Mouse (Mus musculus): ENCODE measurements at regions not wholly inside any gene's neighbourhood (a gene's known extent, or its start where the extent isn't known, plus 50 kb on each side); places are given as distances from the start of the nearest gene placed in this dataset.
A peak's percentile ranks its signal among the peaks of the same experiment; 100 is the strongest.

DNA sequence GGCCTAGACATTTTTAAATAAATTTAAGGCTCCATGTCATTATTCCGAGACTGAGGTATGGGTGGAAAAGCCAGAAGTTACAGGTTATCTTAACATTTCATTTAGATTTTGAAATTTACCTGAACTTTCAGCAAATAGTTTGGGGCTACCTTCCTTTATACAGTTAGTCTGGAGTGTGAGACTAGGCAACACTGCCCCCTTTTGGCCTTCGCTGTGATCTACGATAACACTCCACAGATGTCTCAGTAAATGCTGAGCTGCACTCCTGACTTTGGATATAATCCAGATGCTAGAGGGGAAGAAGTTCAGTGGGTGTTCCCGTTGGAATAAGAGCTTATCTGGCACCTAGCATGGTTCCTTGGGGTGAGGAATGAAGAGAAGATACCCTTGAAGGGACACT is 224.6 kb downstream of the Nsun3 start:
- H3K27ac ChIP-seq (ENCODE audit: low read depth, low read length) = no peak overlapping the region
- no peak overlapping the region for H3K9ac ChIP-seq (ENCODE audit: low read depth, low read length)
- no peaks in the 10 kb centered on the region for H3K36me3 ChIP-seq (ENCODE audit: control insufficient read depth, insufficient read depth)
- no peaks in the 10 kb centered on the region for H3K9me3 ChIP-seq (ENCODE audit: control insufficient read depth)
- H3K4me2 ChIP-seq (replicated peaks; ENCODE audit: low read depth) = no peak overlapping the region
- no peak for ATAC-seq
- H3K4me1 ChIP-seq (replicated peaks; ENCODE audit: control insufficient read depth, insufficient read depth, low read length) = no peaks in the 10 kb centered on the region
- no peak overlapping the region for H3K4me3 ChIP-seq (ENCODE audit: low read depth, low read length)
- H3K27me3 ChIP-seq (replicated peaks; ENCODE audit: control insufficient read depth, insufficient read depth, low read length) = no peaks in the 10 kb centered on the region
- peak; percentile 34 for TF ChIP-seq CTCF (IDR thresholded peaks at IDR 0.05; ENCODE audit: low read depth)
- WGBS = 43% methylated on average over 4 of the region's 4 CpGs

DNA sequence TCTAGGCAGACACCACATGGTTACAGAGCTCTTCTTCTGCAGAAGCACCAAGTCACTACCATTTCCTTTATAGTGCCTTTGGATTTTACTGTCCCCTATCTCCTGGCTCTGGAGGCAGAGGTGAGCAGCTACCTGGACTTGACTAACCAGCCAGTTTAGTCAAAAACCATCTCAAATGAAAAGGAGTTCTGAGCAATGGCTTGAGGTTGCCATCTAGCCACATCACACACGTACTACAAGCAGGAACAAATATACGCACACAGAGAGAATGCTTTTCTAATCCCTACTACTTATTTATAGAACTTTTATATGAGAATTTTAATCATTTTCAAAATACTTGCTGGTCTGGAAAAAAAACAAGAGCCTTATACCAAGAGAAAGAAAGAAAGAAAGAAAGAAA is 243.5 kb downstream of the Nsun3 start:
- ATAC-seq = no peak

DNA sequence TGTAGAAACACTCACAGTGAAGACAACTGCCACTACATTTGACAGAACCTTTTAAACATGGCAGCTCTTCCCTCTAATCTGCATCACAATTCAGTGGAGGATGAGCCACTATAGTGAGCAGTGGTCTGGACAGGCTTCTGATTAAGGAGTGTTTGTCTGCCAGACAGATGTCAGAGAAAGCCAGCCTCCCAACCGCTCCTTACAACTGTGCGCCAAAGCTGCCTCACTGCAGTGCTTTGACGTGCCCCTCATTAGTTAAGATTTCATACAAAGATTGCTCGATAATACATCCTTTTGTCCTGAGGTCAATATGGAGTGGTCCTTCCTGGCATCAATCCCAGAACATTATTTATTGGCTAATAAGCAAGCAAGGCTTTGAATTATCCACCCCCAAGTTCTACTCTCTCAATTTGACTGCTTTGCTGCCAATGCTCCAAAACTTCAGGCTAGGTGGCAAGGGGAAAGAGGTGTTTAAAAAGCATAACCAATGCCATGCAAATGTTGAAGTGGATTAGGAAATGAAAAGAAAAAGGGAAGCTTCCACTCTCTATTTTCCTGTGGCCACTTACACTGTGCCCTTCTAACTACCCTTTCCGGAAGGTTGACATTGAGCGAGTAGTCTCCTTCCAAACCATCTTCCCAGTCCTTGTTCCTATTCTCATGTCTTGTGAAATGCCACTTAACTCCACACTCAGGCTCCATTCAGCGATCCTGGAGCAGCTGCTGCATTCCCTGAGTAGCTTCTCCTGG is 248.7 kb downstream of the Nsun3 start:
- H3K9me3 ChIP-seq (ENCODE audit: control insufficient read depth) = no peaks in the 10 kb centered on the region
- H3K27me3 ChIP-seq (replicated peaks; ENCODE audit: control insufficient read depth, insufficient read depth, low read length) = no peaks in the 10 kb centered on the region
- 73% methylated on average over 7 of the region's 7 CpGs for WGBS
- H3K36me3 ChIP-seq (ENCODE audit: control insufficient read depth, insufficient read depth) = no peaks in the 10 kb centered on the region
- no peak overlapping the region for H3K4me3 ChIP-seq (ENCODE audit: low read depth, low read length)
- H3K9ac ChIP-seq (ENCODE audit: low read depth, low read length) = no peak overlapping the region
- ATAC-seq = no peak
- H3K27ac ChIP-seq (ENCODE audit: low read depth, low read length) = no peak overlapping the region
- no peaks in the 10 kb centered on the region for H3K4me1 ChIP-seq (replicated peaks; ENCODE audit: control insufficient read depth, insufficient read depth, low read length)
- no peak for TF ChIP-seq CTCF (IDR thresholded peaks at IDR 0.05; ENCODE audit: low read depth)
- H3K4me2 ChIP-seq (replicated peaks; ENCODE audit: low read depth) = no peak overlapping the region

More for the DNA sequence above, 243.5 kb downstream of the Nsun3 start:
- Histone ChIP-seq H3K27me3 (replicated peaks; ENCODE audit: control insufficient read depth, insufficient read depth, low read length) (no peaks in the 10 kb centered on the region), H3K36me3 (ENCODE audit: control insufficient read depth, insufficient read depth) (no peaks in the 10 kb centered on the region), H3K9ac (ENCODE audit: low read depth, low read length) (no peak overlapping the region), H3K4me3 (ENCODE audit: low read depth, low read length) (no peak overlapping the region), H3K4me1 (replicated peaks; ENCODE audit: control insufficient read depth, insufficient read depth, low read length) (no peaks in the 10 kb centered on the region), H3K9me3 (ENCODE audit: control insufficient read depth) (no peaks in the 10 kb centered on the region), H3K4me2 (replicated peaks; ENCODE audit: low read depth) (no peak overlapping the region), H3K27ac (ENCODE audit: low read depth, low read length) (no peak overlapping the region)
- TF ChIP-seq CTCF (IDR thresholded peaks at IDR 0.05; ENCODE audit: low read depth) = 0 out of 2 replicates have a peak, but pooled peaks have one; percentile 2
- 77% methylated on average over 2 of the region's 2 CpGs for WGBS

DNA sequence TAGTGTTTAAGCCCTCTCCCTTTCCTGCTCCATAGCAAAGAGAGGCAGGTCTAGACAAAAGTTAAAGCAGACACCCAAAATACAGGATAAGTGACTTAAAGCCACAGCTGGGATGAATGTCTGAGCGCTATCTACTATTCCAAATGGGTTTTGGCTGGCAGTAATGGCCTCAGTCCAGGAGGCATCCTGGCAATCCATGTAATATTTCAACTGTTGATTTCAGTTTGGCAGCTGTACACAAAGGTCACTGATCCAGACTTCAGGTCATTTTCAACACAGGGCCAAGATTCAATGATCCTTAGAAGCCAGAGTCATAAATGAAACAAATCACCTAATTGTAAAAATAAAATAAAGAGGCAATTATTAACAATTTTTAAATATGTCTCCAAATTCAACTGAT is 277.3 kb downstream of the Nsun3 start:
- Histone ChIP-seq H3K27ac (ENCODE audit: low read depth, low read length) (no peak overlapping the region), H3K4me3 (ENCODE audit: low read depth, low read length) (no peak overlapping the region), H3K9ac (ENCODE audit: low read depth, low read length) (no peak overlapping the region), H3K27me3 (replicated peaks; ENCODE audit: control insufficient read depth, insufficient read depth, low read length) (no peaks in the 10 kb centered on the region), H3K4me1 (replicated peaks; ENCODE audit: control insufficient read depth, insufficient read depth, low read length) (no peaks in the 10 kb centered on the region), H3K4me2 (replicated peaks; ENCODE audit: low read depth) (no peak overlapping the region), H3K9me3 (ENCODE audit: control insufficient read depth) (no peaks in the 10 kb centered on the region), H3K36me3 (ENCODE audit: control insufficient read depth, insufficient read depth) (no peaks in the 10 kb centered on the region)
- ATAC-seq = no peak
- WGBS = 93% methylated on average over 1 of the region's 1 CpGs
- no peak for TF ChIP-seq CTCF (IDR thresholded peaks at IDR 0.05; ENCODE audit: low read depth)

DNA sequence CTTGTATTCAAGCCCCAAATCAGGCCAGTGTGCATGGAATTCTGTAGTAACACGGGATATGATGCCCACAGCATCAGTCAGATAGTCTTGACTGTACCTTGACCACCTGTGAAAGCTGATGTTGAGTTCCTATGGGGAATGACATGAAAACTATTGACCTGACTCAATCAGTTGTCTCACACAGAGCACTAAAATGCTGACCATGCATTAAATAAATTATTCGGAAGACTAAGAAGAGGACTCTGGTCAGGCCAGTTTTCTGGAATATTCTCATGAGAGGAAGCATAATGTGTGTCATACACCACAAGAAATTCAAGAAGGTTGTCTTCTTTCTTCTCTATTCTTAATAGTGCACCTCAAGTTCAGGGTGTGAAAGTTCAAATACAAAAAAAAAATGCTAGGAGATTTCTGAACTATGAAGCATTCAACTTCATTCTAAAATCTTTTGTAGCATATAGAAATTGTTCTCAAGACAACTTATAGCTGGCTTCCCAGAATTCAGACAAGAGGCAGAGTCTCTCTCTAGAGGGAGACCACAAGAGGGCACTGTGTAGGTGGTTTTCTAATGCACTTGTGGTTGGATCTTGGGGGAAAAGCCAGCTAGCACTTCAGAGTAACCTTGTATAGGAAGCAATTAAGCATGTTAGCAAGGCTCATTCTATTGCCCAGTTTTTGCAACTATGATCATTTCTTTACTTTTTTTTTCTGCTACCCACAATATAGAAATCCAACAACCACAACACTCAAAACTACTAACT is 279.7 kb downstream of the Nsun3 start:
- WGBS = 55% methylated on average over 2 of the region's 2 CpGs
- no peak overlapping the region for H3K9ac ChIP-seq (ENCODE audit: low read depth, low read length)

DNA sequence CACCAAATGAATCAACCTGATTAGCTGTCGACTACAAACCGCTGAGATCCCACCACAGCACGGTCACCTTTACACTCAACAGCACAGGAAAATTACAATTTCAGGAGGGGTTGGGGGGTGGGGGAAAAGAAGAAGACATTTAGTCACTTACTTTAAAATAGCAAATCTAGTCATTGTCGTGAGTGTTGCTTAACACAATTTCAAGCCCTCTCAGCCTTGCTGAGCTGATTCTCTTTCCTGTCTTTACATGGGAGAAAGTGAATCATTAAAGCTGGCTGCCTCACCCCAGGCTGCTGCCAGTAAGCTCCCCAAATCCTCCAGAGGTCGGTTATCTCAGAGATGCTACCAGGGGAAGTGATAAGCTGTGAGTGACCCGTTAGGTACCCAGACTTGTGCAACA is 285.7 kb downstream of the Nsun3 start:
- TF ChIP-seq CTCF (IDR thresholded peaks at IDR 0.05; ENCODE audit: low read depth) = no peak
- no peaks in the 10 kb centered on the region for H3K9me3 ChIP-seq (ENCODE audit: control insufficient read depth)
- H3K27me3 ChIP-seq (replicated peaks; ENCODE audit: control insufficient read depth, insufficient read depth, low read length) = no peaks in the 10 kb centered on the region
- H3K27ac ChIP-seq (ENCODE audit: low read depth, low read length) = no peak overlapping the region
- 61% methylated on average over 6 of the region's 6 CpGs for WGBS
- H3K4me3 ChIP-seq (ENCODE audit: low read depth, low read length) = no peak overlapping the region
- no peak overlapping the region for H3K4me2 ChIP-seq (replicated peaks; ENCODE audit: low read depth)
- no peaks in the 10 kb centered on the region for H3K4me1 ChIP-seq (replicated peaks; ENCODE audit: control insufficient read depth, insufficient read depth, low read length)
- no peak overlapping the region for H3K9ac ChIP-seq (ENCODE audit: low read depth, low read length)
- H3K36me3 ChIP-seq (ENCODE audit: control insufficient read depth, insufficient read depth) = no peaks in the 10 kb centered on the region
- no peak for ATAC-seq

More for the DNA sequence above, 279.7 kb downstream of the Nsun3 start:
- Histone ChIP-seq H3K9me3 (ENCODE audit: control insufficient read depth) (no peaks in the 10 kb centered on the region), H3K4me2 (replicated peaks; ENCODE audit: low read depth) (no peak overlapping the region), H3K4me3 (ENCODE audit: low read depth, low read length) (no peak overlapping the region), H3K27ac (ENCODE audit: low read depth, low read length) (no peak overlapping the region), H3K27me3 (replicated peaks; ENCODE audit: control insufficient read depth, insufficient read depth, low read length) (no peaks in the 10 kb centered on the region), H3K4me1 (replicated peaks; ENCODE audit: control insufficient read depth, insufficient read depth, low read length) (no peaks in the 10 kb centered on the region), H3K36me3 (ENCODE audit: control insufficient read depth, insufficient read depth) (no peaks in the 10 kb centered on the region)
- ATAC-seq = no peak
- peak; percentile 60 for TF ChIP-seq CTCF (IDR thresholded peaks at IDR 0.05; ENCODE audit: low read depth)

All from intestine, postnatal 0 days (tissue).